Comparison of ENCODE assay signal across 8 mouse cellular contexts in the genomic region with DNA sequence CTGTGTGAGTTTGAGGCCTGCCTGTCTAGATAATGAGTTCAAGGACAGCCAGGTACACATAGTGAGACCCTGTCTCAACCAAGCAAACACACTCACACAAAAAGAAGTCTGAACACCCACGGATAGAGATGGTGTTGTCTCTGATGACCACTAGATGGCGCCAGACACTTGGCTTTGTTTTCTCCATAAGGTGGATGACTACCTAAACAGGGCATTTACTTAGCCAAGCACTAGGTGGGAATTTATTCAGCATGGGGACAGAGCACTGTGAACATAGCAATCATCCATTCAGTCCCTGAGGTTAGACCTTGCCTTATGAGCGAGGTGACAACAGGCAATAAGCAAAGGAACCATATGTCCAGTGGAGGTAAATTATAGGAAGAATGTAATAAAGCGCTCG. TPM values are rescaled to one million over a fixed set of nuclear protein-coding genes. Genes with fewer than 3 reads are reported as not detected.
DNase-seq lines count a peak whose midpoint lies in the region; ATAC-seq and TF ChIP-seq lines count a peak whose summit lies in the region.

No protein-coding gene starts in this region.

- 44% methylated on average over 5 of the region's 5 CpGs for WGBS in kidney, adult 2 months
- 44% methylated on average over 5 of the region's 5 CpGs for WGBS in kidney, embryonic 14.5 days
- 49% methylated on average over 5 of the region's 5 CpGs for WGBS in forebrain, embryonic 15.5 days
- WGBS in limb, embryonic 11.5 days, result 51% methylated on average over 5 of the region's 5 CpGs

- H3K4me3 ChIP-seq in kidney, adult 2 months (ENCODE audit: insufficient read depth, low read depth, low read length), result no peak overlapping the region
- no peak overlapping the region for H3K4me3 ChIP-seq in kidney, embryonic 14.5 days (ENCODE audit: low read length)
- no peak overlapping the region for H3K4me3 ChIP-seq in G1E (ENCODE audit: low read depth, low read length)
- H3K4me3 ChIP-seq in forebrain, embryonic 15.5 days, result no peak overlapping the region
- H3K4me3 ChIP-seq in limb, embryonic 11.5 days (ENCODE audit: low read depth, low read length), result no peak overlapping the region

- TF ChIP-seq POLR2A in kidney, adult 2 months (IDR thresholded peaks at IDR 0.05; ENCODE audit: low read depth, low read length), result no peak

- H3K9me3 ChIP-seq in kidney, embryonic 14.5 days (ENCODE audit: control insufficient read depth, low read length), result no peaks in the 10 kb centered on the region
- peaks cover 5% of the 10 kb centered on the region for H3K9me3 ChIP-seq in G1E (replicated peaks)
- H3K9me3 ChIP-seq in forebrain, embryonic 15.5 days, result no peaks in the 10 kb centered on the region
- no peaks in the 10 kb centered on the region for H3K9me3 ChIP-seq in limb, embryonic 11.5 days (ENCODE audit: control insufficient read depth, low read length)

- no peaks in the 10 kb centered on the region for H3K27me3 ChIP-seq in kidney, adult 2 months (replicated peaks; ENCODE audit: control insufficient read depth, insufficient read depth, low read length)
- no peaks in the 10 kb centered on the region for H3K27me3 ChIP-seq in kidney, embryonic 14.5 days (ENCODE audit: control insufficient read depth, insufficient read depth, low read length)
- peaks cover 34% of the 10 kb centered on the region for H3K27me3 ChIP-seq in G1E (ENCODE audit: insufficient read depth, low read length)
- no peaks in the 10 kb centered on the region for H3K27me3 ChIP-seq in forebrain, embryonic 15.5 days
- H3K27me3 ChIP-seq in limb, embryonic 11.5 days (ENCODE audit: control insufficient read depth, insufficient read depth, low read length), result no peaks in the 10 kb centered on the region

- H3K36me3 ChIP-seq in kidney, adult 2 months (ENCODE audit: control insufficient read depth, insufficient read depth, low read length), result no peaks in the 10 kb centered on the region
- peaks cover 20% of the 10 kb centered on the region for H3K36me3 ChIP-seq in kidney, embryonic 14.5 days (ENCODE audit: control insufficient read depth, insufficient read depth, low read length)
- no peaks in the 10 kb centered on the region for H3K36me3 ChIP-seq in G1E (replicated peaks)
- H3K36me3 ChIP-seq in forebrain, embryonic 15.5 days, result peaks cover 16% of the 10 kb centered on the region
- peaks cover 9% of the 10 kb centered on the region; the same call in 1 of the 2 replicates for H3K36me3 ChIP-seq in limb, embryonic 11.5 days (ENCODE audit: control insufficient read depth, insufficient read depth, low read length)

- TF ChIP-seq CTCF in kidney, adult 2 months (conservative IDR thresholded peaks at IDR 0.05; ENCODE audit: insufficient read depth, insufficient read length, low read depth, low read length), result peak; percentile 68
- peak; percentile 91 for TF ChIP-seq CTCF in G1E (IDR thresholded peaks at IDR 0.05; ENCODE audit: low read depth, low read length)

- peak; percentile 57 for DNase-seq in kidney, adult 2 months
- DNase-seq in G1E (ENCODE audit: low spot score), result peak; percentile 48
- peak; percentile 68 for DNase-seq in c-Kit-positive CD71-positive TER-119-positive erythroid progenitor cells, embryonic 14.5 days (ENCODE audit: low spot score)
- peak; percentile 65 for DNase-seq in limb, embryonic 11.5 days (ENCODE audit: low spot score)
- peak; percentile 79 for DNase-seq in naive thymus-derived CD4-positive, alpha-beta T cell, adult 2 months (ENCODE audit: low read depth)
- peak; percentile 68 for DNase-seq in thymus, postnatal 4 days

- peaks cover 5% of the 10 kb centered on the region for H3K4me1 ChIP-seq in kidney, adult 2 months (ENCODE audit: control insufficient read depth, insufficient read depth, low read length)
- peaks cover 7% of the 10 kb centered on the region; the same call in 1 of the 2 replicates for H3K4me1 ChIP-seq in kidney, embryonic 14.5 days (ENCODE audit: control insufficient read depth, insufficient read depth, low read length)
- peaks cover 47% of the 10 kb centered on the region for H3K4me1 ChIP-seq in G1E (ENCODE audit: insufficient read depth, low read depth, low read length)
- peaks cover 20% of the 10 kb centered on the region for H3K4me1 ChIP-seq in forebrain, embryonic 15.5 days
- peaks cover 5% of the 10 kb centered on the region; the same call in 1 of the 2 replicates for H3K4me1 ChIP-seq in limb, embryonic 11.5 days (ENCODE audit: control insufficient read depth, insufficient read depth, low read length)

- no peak overlapping the region for H3K4me2 ChIP-seq in kidney, embryonic 14.5 days (replicated peaks; ENCODE audit: low read depth, low read length)
- H3K4me2 ChIP-seq in forebrain, embryonic 15.5 days (replicated peaks), result no peak overlapping the region
- H3K4me2 ChIP-seq in limb, embryonic 11.5 days (ENCODE audit: low read depth, severe bottlenecking), result no peak overlapping the region

- H3K27ac ChIP-seq in kidney, adult 2 months (ENCODE audit: insufficient read depth, low read depth, low read length), result no peak overlapping the region
- no peak overlapping the region for H3K27ac ChIP-seq in kidney, embryonic 14.5 days (ENCODE audit: low read depth, low read length)
- H3K27ac ChIP-seq in forebrain, embryonic 15.5 days (replicated peaks), result no peak overlapping the region
- H3K27ac ChIP-seq in limb, embryonic 11.5 days (replicated peaks; ENCODE audit: low read depth, low read length), result no peak overlapping the region

- no peak overlapping the region for H3K9ac ChIP-seq in kidney, embryonic 14.5 days (ENCODE audit: low read depth, low read length)
- no peak overlapping the region for H3K9ac ChIP-seq in forebrain, embryonic 15.5 days (replicated peaks)
- no peak overlapping the region for H3K9ac ChIP-seq in limb, embryonic 11.5 days (ENCODE audit: low read length)

- ATAC-seq in kidney, embryonic 14.5 days (ENCODE audit: low FRiP score, low TSS enrichment), result no peak
- ATAC-seq in G1E (ENCODE audit: extremely low read depth, insufficient number of reproducible peaks, low FRiP score, poor library complexity, severe bottlenecking), result no peak
- peak; percentile 49 for ATAC-seq in forebrain, embryonic 15.5 days (replicated peaks)
- no peak for ATAC-seq in limb, embryonic 11.5 days (ENCODE audit: insufficient number of reproducible peaks, low FRiP score, low TSS enrichment, low read depth)

RNA-seq across cellular contexts. Expression of a gene that starts 15.4 kb away (rescaled TPM):
- 1.3 TPM in 2 replicates for polyA plus RNA-seq in kidney, adult 2 months (2012; rRNA removed)
- polyA plus RNA-seq in kidney, embryonic 14.5 days (2014; fragmentation: Nextera tagmentation; extraction: Ambion mirVana), result 25.3 and 45.4 TPM in 2 replicates
- total RNA-seq in G1E (2014; fragmentation: Nextera tagmentation) (0.38 and 0.87 TPM in 2 replicates), G1E (2017) (0.16 and 0.17 TPM in 2 replicates)
- polyA plus RNA-seq in G1E (2012), result 0.19 and 0.28 TPM in 2 replicates
- polyA plus RNA-seq in forebrain, embryonic 15.5 days (2015; fragmentation: Nextera tagmentation; extraction: Ambion mirVana), result 30.9 and 31.0 TPM in 2 replicates
- polyA plus RNA-seq in limb, embryonic 11.5 days (2014; fragmentation: Nextera tagmentation; extraction: Ambion mirVana), result 56.9 and 59.5 TPM in 2 replicates

RNA-seq across cellular contexts. Expression of a gene that starts 42.2 kb away (rescaled TPM):
- polyA plus RNA-seq in kidney, adult 2 months (2012; rRNA removed), result 450 and 540 TPM in 2 replicates
- polyA plus RNA-seq in kidney, embryonic 14.5 days (2014; fragmentation: Nextera tagmentation; extraction: Ambion mirVana), result 110 and 128 TPM in 2 replicates
- 118 and 124 TPM in 2 replicates for total RNA-seq in G1E (2014; fragmentation: Nextera tagmentation)
- total RNA-seq in G1E (2017), result 162 and 163 TPM in 2 replicates
- 115 and 121 TPM in 2 replicates for polyA plus RNA-seq in G1E (2012)
- polyA plus RNA-seq in forebrain, embryonic 15.5 days (2015; fragmentation: Nextera tagmentation; extraction: Ambion mirVana), result 127 and 145 TPM in 2 replicates
- polyA plus RNA-seq in limb, embryonic 11.5 days (2014; fragmentation: Nextera tagmentation; extraction: Ambion mirVana), result 56.1 and 60.5 TPM in 2 replicates

RNA-seq across cellular contexts. Expression of a gene that starts 51.5 kb away (rescaled TPM):
- 2.7 and 2.9 TPM in 2 replicates for polyA plus RNA-seq in kidney, adult 2 months (2012; rRNA removed)
- polyA plus RNA-seq in kidney, embryonic 14.5 days (2014; fragmentation: Nextera tagmentation; extraction: Ambion mirVana), result 3.0 and 4.0 TPM in 2 replicates
- not detected in 2 replicates for total RNA-seq in G1E (2014; fragmentation: Nextera tagmentation)
- total RNA-seq in G1E (2017), result 0.05 and 0.12 TPM in 2 replicates
- polyA plus RNA-seq in G1E (2012), result not detected in 2 replicates
- polyA plus RNA-seq in forebrain, embryonic 15.5 days (2015; fragmentation: Nextera tagmentation; extraction: Ambion mirVana), result 6.7 and 7.7 TPM in 2 replicates
- polyA plus RNA-seq in limb, embryonic 11.5 days (2014; fragmentation: Nextera tagmentation; extraction: Ambion mirVana), result 1.7 and 2.2 TPM in 2 replicates

Comparison
In these comparisons a context has a peak if more than half of its experiments do, and no peak if none do; other contexts are left out.
1. RNA of a gene that starts 15.4 kb away (polyA plus RNA-seq): 56.9 to 59.5 TPM in limb, embryonic 11.5 days, 25.3 to 45.4 TPM in kidney, embryonic 14.5 days and 30.9 to 31.0 TPM in forebrain, embryonic 15.5 days; 1.3 TPM in kidney, adult 2 months and 0.19 to 0.28 TPM in G1E; every median in the first group is over 10 times any median in the second.
2. Peak in every context shown above with its lines, with median percentiles within 50 percentile points of each other: DNase-seq.